Mouse (Mus musculus) thymus, adult 2 months (tissue): Measurements from ENCODE around the gene Dscam. TPM values are rescaled to one million over a fixed set of nuclear protein-coding genes. Genes with fewer than 3 reads are reported as not detected.

Experiments
- DNase-seq: peaks from one replicate; pipeline ENCODE4 v3.0.0; 2021
- H3K27ac ChIP-seq: fragments of 200-500 bp; 2 replicates; pipeline ENCODE4 v1.5.1; 2012; ENCODE audit warnings: low read length, control low read depth; ENCODE audit not compliant: control insufficient read depth, insufficient read depth
- H3K27me3 ChIP-seq: fragments of 200-500 bp; 2 replicates; pipeline ENCODE4 v1.6.1; 2012; ENCODE audit warnings: mild to moderate bottlenecking, low read length, moderate library complexity, mixed read lengths; ENCODE audit not compliant: control insufficient read depth, insufficient read depth
- H3K36me3 ChIP-seq: fragments of 200-500 bp; 2 replicates; pipeline ENCODE4 v1.6.1; 2012; ENCODE audit warnings: mild to moderate bottlenecking, low read length, moderate library complexity; ENCODE audit not compliant: control insufficient read depth, insufficient read depth
- H3K4me1 ChIP-seq: fragments of 200-500 bp; replicated peaks from 2 replicates; pipeline ENCODE4 v1.6.1; 2012; ENCODE audit warnings: low read length; ENCODE audit not compliant: control insufficient read depth, insufficient read depth
- H3K4me3 ChIP-seq: fragments of 200-500 bp; 2 replicates; pipeline ENCODE4 v1.5.1; 2012; ENCODE audit warnings: mild to moderate bottlenecking, low read length, control low read depth, moderate library complexity; ENCODE audit not compliant: control insufficient read depth, insufficient read depth
- CTCF ChIP-seq: fragments of 200-500 bp; IDR thresholded peaks from 2 replicates; pipeline ENCODE4 v1.5.1; 2012; ENCODE audit warnings: mild to moderate bottlenecking, control low read depth, low read length, moderate library complexity, borderline replicate concordance; ENCODE audit not compliant: control insufficient read depth, poor library complexity, insufficient read depth; ENCODE audit errors: extremely low read depth
- POLR2A ChIP-seq: fragments of 200-500 bp; IDR thresholded peaks from 2 replicates; pipeline ENCODE4 v1.6.1; 2012; ENCODE audit warnings: mild to moderate bottlenecking, low read length, control low read depth, moderate library complexity; ENCODE audit not compliant: control insufficient read depth, poor library complexity, insufficient read depth; ENCODE audit errors: extremely low read depth
- WGBS: fragments of 180-500 bp; shearing (Covaris S2); methylation state at CpG from one replicate; pipeline ENCODE4 v1.1.7; 2018; 5-methylcytosine and 5-hydroxymethylcytosine counted together
- polyA plus RNA-seq: library from polyadenylated mRNA; depleted of rRNA; stranded (reverse); fragments of >200 nt; gene quantifications from 2 replicates; pipeline ENCODE4 v1.2.3, GENCODE M21; 2012

The Dscam gene
- polyA plus RNA-seq, 1 experiment = 0.28 TPM

- H3K27ac ChIP-seq = no peak overlapping the region
- 92% methylated on average over 9 of the region's 9 CpGs for WGBS
- no peak overlapping the region for H3K4me3 ChIP-seq
- no peaks in the 10 kb centered on the region for H3K27me3 ChIP-seq
- TF ChIP-seq POLR2A = no peak
- TF ChIP-seq CTCF = no peak
- no peak for DNase-seq
- no peaks in the 10 kb centered on the region for H3K36me3 ChIP-seq
- H3K4me1 ChIP-seq = no peaks in the 10 kb centered on the region
Observed at GRCm38 (mm10) chr16:96843691-96844400, 326.7 kb downstream of the Dscam start.

- Histone ChIP-seq H3K27ac (no peak overlapping the region), H3K36me3 (no peaks in the 10 kb centered on the region), H3K4me3 (no peak overlapping the region), H3K27me3 (no peaks in the 10 kb centered on the region), H3K4me1 (no peaks in the 10 kb centered on the region)
- no peak for DNase-seq
- TF ChIP-seq POLR2A = no peak
- no peak for TF ChIP-seq CTCF
- 79% methylated on average over 3 of the region's 3 CpGs for WGBS
Observed at GRCm38 (mm10) chr16:96842829-96843360, 327.7 kb downstream of the Dscam start.

GRCm38 (mm10) chr16:96819649-96820048 is 350.9 kb downstream of the Dscam start:
- no peak for TF ChIP-seq POLR2A
- no peak for TF ChIP-seq CTCF
- H3K4me3 ChIP-seq = no peak overlapping the region
- DNase-seq = peak; percentile 60
- no peaks in the 10 kb centered on the region for H3K27me3 ChIP-seq
- WGBS = 22% methylated on average over 16 of the region's 16 CpGs
- H3K4me1 ChIP-seq = no peaks in the 10 kb centered on the region
- H3K36me3 ChIP-seq = no peaks in the 10 kb centered on the region
- no peak overlapping the region for H3K27ac ChIP-seq

- no peaks in the 10 kb centered on the region for H3K27me3 ChIP-seq
- H3K27ac ChIP-seq = no peak overlapping the region
- H3K4me1 ChIP-seq = no peaks in the 10 kb centered on the region
- H3K36me3 ChIP-seq = no peaks in the 10 kb centered on the region
- DNase-seq = no peak
- 14% methylated on average over 1 of the region's 1 CpGs for WGBS
- H3K4me3 ChIP-seq = no peak overlapping the region
- TF ChIP-seq CTCF (no peak), POLR2A (no peak)
Observed at GRCm38 (mm10) chr16:96806298-96806697, 364.3 kb downstream of the Dscam start.

- Histone ChIP-seq H3K4me3 (no peak overlapping the region), H3K4me1 (no peaks in the 10 kb centered on the region), H3K27me3 (no peaks in the 10 kb centered on the region), H3K36me3 (no peaks in the 10 kb centered on the region), H3K27ac (no peak overlapping the region)
- TF ChIP-seq POLR2A (no peak), CTCF (no peak)
- 95% methylated on average over 2 of the region's 2 CpGs for WGBS
- DNase-seq = no peak
Observed at GRCm38 (mm10) chr16:96802636-96803035, 367.9 kb downstream of the Dscam start.

GRCm38 (mm10) chr16:96801650-96802237 is 368.8 kb downstream of the Dscam start:
- no peaks in the 10 kb centered on the region for H3K36me3 ChIP-seq
- no peak overlapping the region for H3K27ac ChIP-seq
- no peak for DNase-seq
- H3K4me3 ChIP-seq = no peak overlapping the region
- no peaks in the 10 kb centered on the region for H3K27me3 ChIP-seq
- TF ChIP-seq CTCF = no peak
- TF ChIP-seq POLR2A = no peak
- no peaks in the 10 kb centered on the region for H3K4me1 ChIP-seq
- 94% methylated on average over 1 of the region's 1 CpGs for WGBS

GRCm38 (mm10) chr16:96795431-96795830 is 375.1 kb downstream of the Dscam start:
- H3K4me3 ChIP-seq = no peak overlapping the region
- H3K36me3 ChIP-seq = no peaks in the 10 kb centered on the region
- no peak for DNase-seq
- TF ChIP-seq POLR2A (no peak), CTCF (no peak)
- no peaks in the 10 kb centered on the region for H3K4me1 ChIP-seq
- H3K27me3 ChIP-seq = no peaks in the 10 kb centered on the region
- 45% methylated on average over 2 of the region's 2 CpGs for WGBS
- no peak overlapping the region for H3K27ac ChIP-seq
